Mouse (Mus musculus) MEL (cell line): ENCODE measurements at regions not wholly inside any gene's neighbourhood (a gene's known extent, or its start where the extent isn't known, plus 50 kb on each side); places are given as distances from the start of the nearest gene placed in this dataset.

Experiments used
- DNase-seq: peaks from one replicate; pipeline ENCODE4 v3.0.0; 2011; ENCODE audit warnings: low read depth, low spot score
- H3K27ac ChIP-seq: 2 replicates; pipeline ENCODE4 v1.5.1; 2012; ENCODE audit warnings: low read depth, mild to moderate bottlenecking, control low read depth, low read length, moderate library complexity; ENCODE audit not compliant: control insufficient read depth
- H3K27me3 ChIP-seq, 2 experiments: fragments of 150-350 bp in 1 of 2; sonication (generic) in 1 of 2; 2 replicates each; pipeline ENCODE4 v1.6.1; 2012; ENCODE audit warnings: low read length in 2 of 2, mild to moderate bottlenecking in 2 of 2, improper control_type of control experiment in 1 of 2, moderate library complexity in 1 of 2; ENCODE audit not compliant: insufficient read depth in 2 of 2, control insufficient read depth in 1 of 2
- H3K36me3 ChIP-seq, 2 experiments: 2 replicates each; pipeline ENCODE4 v1.6.1; 2012 to 2014; ENCODE audit warnings: low read length in 2 of 2, improper control_type of control experiment in 1 of 2, inconsistent platforms in 1 of 2, mild to moderate bottlenecking in 1 of 2; ENCODE audit not compliant: insufficient read depth in 2 of 2, control insufficient read depth in 1 of 2
- H3K4me1 ChIP-seq, 2 experiments: fragments of 150-350 bp in 1 of 2; sonication (generic) in 1 of 2; 2 replicates each; pipeline ENCODE4 v1.6.1; 2012; ENCODE audit warnings: low read length in 2 of 2, improper control_type of control experiment in 1 of 2, mild to moderate bottlenecking in 1 of 2; ENCODE audit not compliant: insufficient read depth in 2 of 2, control insufficient read depth in 1 of 2
- H3K4me3 ChIP-seq, 2 experiments: fragments of 150-350 bp in 1 of 2; sonication (generic) in 1 of 2; 2 replicates each; pipeline ENCODE4 v1.5.1; 2012; ENCODE audit warnings: low read depth in 2 of 2, low read length in 2 of 2, mild to moderate bottlenecking in 2 of 2, moderate library complexity in 2 of 2, control low read depth in 1 of 2, improper control_type of control experiment in 1 of 2; ENCODE audit not compliant: control insufficient read depth in 1 of 2, insufficient read depth in 1 of 2
- H3K79me2 ChIP-seq: 2 replicates; pipeline ENCODE4 v1.6.1; 2012; ENCODE audit warnings: mild to moderate bottlenecking, low read length, moderate library complexity; ENCODE audit not compliant: control insufficient read depth, poor library complexity, insufficient read depth
- H3K9ac ChIP-seq: 2 replicates; pipeline ENCODE4 v1.6.1; 2012; ENCODE audit warnings: low read depth, mild to moderate bottlenecking, control low read depth, low read length, moderate library complexity; ENCODE audit not compliant: control insufficient read depth, poor library complexity, severe bottlenecking
- H3K9me3 ChIP-seq: fragments of 150-350 bp; sonication (generic); replicated peaks from 2 replicates; pipeline ENCODE4 v1.6.1; 2012; ENCODE audit warnings: mild to moderate bottlenecking, low read length, improper control_type of control experiment, moderate library complexity; ENCODE audit not compliant: insufficient read depth
- BHLHE40 ChIP-seq: IDR thresholded peaks from 2 replicates; pipeline ENCODE4 v1.6.1; 2012; ENCODE audit warnings: low read depth, mild to moderate bottlenecking, inconsistent platforms, low read length, improper control_type of control experiment, borderline replicate concordance
- CHD1 ChIP-seq: IDR thresholded peaks from 2 replicates; pipeline ENCODE4 v1.6.1; 2012; ENCODE audit warnings: low read depth, mild to moderate bottlenecking, inconsistent platforms, low read length, improper control_type of control experiment
- CHD2 ChIP-seq: IDR thresholded peaks from 2 replicates; pipeline ENCODE4 v1.6.1; 2011; ENCODE audit warnings: low read length, improper control_type of control experiment
- CTCF ChIP-seq, 3 experiments: IDR thresholded peaks in 2 of 3; conservative IDR thresholded peaks in 1 of 3; 2 replicates each; pipeline ENCODE4 v1.5.1; 2011 to 2012; ENCODE audit warnings: low read length in 3 of 3, low read depth in 2 of 3, mild to moderate bottlenecking in 2 of 3, improper control_type of control experiment in 1 of 3, inconsistent platforms in 1 of 3, mixed read lengths in 1 of 3, moderate library complexity in 1 of 3; ENCODE audit not compliant: control insufficient read depth in 1 of 3, insufficient read depth in 1 of 3, poor library complexity in 1 of 3, severe bottlenecking in 1 of 3
- E2F4 ChIP-seq: IDR thresholded peaks from 2 replicates; pipeline ENCODE4 v1.6.1; 2011; ENCODE audit warnings: low read depth, low read length, improper control_type of control experiment, borderline replicate concordance
- EP300 ChIP-seq, 2 experiments: IDR thresholded peaks; 2 replicates each; pipeline ENCODE4 v1.6.1; 2011; ENCODE audit warnings: improper control_type of control experiment in 2 of 2, low read length in 2 of 2, low read depth in 1 of 2, mild to moderate bottlenecking in 1 of 2
- ETS1 ChIP-seq: IDR thresholded peaks from 2 replicates; pipeline ENCODE4 v1.6.1; 2012; ENCODE audit warnings: low read depth, mild to moderate bottlenecking, inconsistent platforms, low read length, improper control_type of control experiment, moderate library complexity
- GATA1 ChIP-seq: IDR thresholded peaks from 2 replicates; pipeline ENCODE4 v1.6.1; 2011; ENCODE audit warnings: low read depth, low read length, improper control_type of control experiment
- HCFC1 ChIP-seq: IDR thresholded peaks from 2 replicates; pipeline ENCODE4 v1.6.1; 2012; ENCODE audit warnings: low read depth, mild to moderate bottlenecking, inconsistent platforms, low read length, improper control_type of control experiment, moderate library complexity
- KAT2A ChIP-seq: conservative IDR thresholded peaks from 2 replicates; pipeline ENCODE4 v1.6.1; 2012; ENCODE audit warnings: low read depth, low read length, improper control_type of control experiment, inconsistent platforms
- MAFK ChIP-seq: IDR thresholded peaks from 2 replicates; pipeline ENCODE4 v1.6.1; 2011; ENCODE audit warnings: low read depth, mild to moderate bottlenecking, low read length, improper control_type of control experiment, borderline replicate concordance
- MAX ChIP-seq: IDR thresholded peaks from 2 replicates; pipeline ENCODE4 v1.6.1; 2011; ENCODE audit warnings: low read length, improper control_type of control experiment
- MAZ ChIP-seq: IDR thresholded peaks from 2 replicates; pipeline ENCODE4 v1.6.1; 2012; ENCODE audit warnings: low read depth, mild to moderate bottlenecking, inconsistent platforms, low read length, improper control_type of control experiment
- MEF2A ChIP-seq: IDR thresholded peaks from 2 replicates; pipeline ENCODE4 v1.6.1; 2014; ENCODE audit warnings: low read depth, mild to moderate bottlenecking, inconsistent platforms, low read length, improper control_type of control experiment; ENCODE audit not compliant: poor library complexity, insufficient replicate concordance, severe bottlenecking; ENCODE audit errors: extremely low read depth
- MXI1 ChIP-seq: IDR thresholded peaks from 2 replicates; pipeline ENCODE4 v1.6.1; 2011; ENCODE audit warnings: mild to moderate bottlenecking, low read depth, low read length, improper control_type of control experiment
- MYB ChIP-seq: IDR thresholded peaks from 2 replicates; pipeline ENCODE4 v1.6.1; 2011; ENCODE audit warnings: mild to moderate bottlenecking, low read depth, low read length, improper control_type of control experiment
- MYC ChIP-seq: IDR thresholded peaks from 2 replicates; pipeline ENCODE4 v1.6.1; 2011; ENCODE audit warnings: low read depth, mild to moderate bottlenecking, low read length, improper control_type of control experiment, moderate library complexity
- POLR2A ChIP-seq, 2 experiments: IDR thresholded peaks; 2 replicates each; pipeline ENCODE4 v1.6.1; 2011 to 2012; ENCODE audit warnings: low read length in 2 of 2, mild to moderate bottlenecking in 2 of 2, control low read depth in 1 of 2, improper control_type of control experiment in 1 of 2, low read depth in 1 of 2, moderate library complexity in 1 of 2; ENCODE audit not compliant: control insufficient read depth in 1 of 2, insufficient read depth in 1 of 2, poor library complexity in 1 of 2
- SMC3 ChIP-seq: IDR thresholded peaks from 2 replicates; pipeline ENCODE4 v1.6.1; 2011; ENCODE audit warnings: low read depth, low read length, improper control_type of control experiment
- TAL1 ChIP-seq: IDR thresholded peaks from 2 replicates; pipeline ENCODE4 v1.6.1; 2012; ENCODE audit warnings: mild to moderate bottlenecking, inconsistent platforms, low read length, moderate library complexity, mixed read lengths
- TBP ChIP-seq: IDR thresholded peaks from 2 replicates; pipeline ENCODE4 v1.8.0; 2011; ENCODE audit warnings: low read depth, low read length, improper control_type of control experiment
- TCF12 ChIP-seq: IDR thresholded peaks from 2 replicates; pipeline ENCODE4 v1.6.1; 2014; ENCODE audit warnings: low read depth, mild to moderate bottlenecking, inconsistent platforms, low read length, improper control_type of control experiment, moderate library complexity
- UBTF ChIP-seq: IDR thresholded peaks from 2 replicates; pipeline ENCODE4 v1.6.1; 2012; ENCODE audit warnings: low read depth, mild to moderate bottlenecking, inconsistent platforms, low read length, improper control_type of control experiment, moderate library complexity, borderline replicate concordance; ENCODE audit not compliant: insufficient read depth
- USF1 ChIP-seq: IDR thresholded peaks from 2 replicates; pipeline ENCODE4 v1.6.1; 2014; ENCODE audit warnings: low read depth, mild to moderate bottlenecking, inconsistent platforms, low read length, improper control_type of control experiment, moderate library complexity
- USF2 ChIP-seq, 2 experiments: IDR thresholded peaks; 2 replicates each; pipeline ENCODE4 v1.6.1; 2011 to 2012; ENCODE audit warnings: improper control_type of control experiment in 2 of 2, low read length in 2 of 2, borderline replicate concordance in 1 of 2, inconsistent platforms in 1 of 2, low read depth in 1 of 2, mild to moderate bottlenecking in 1 of 2; ENCODE audit not compliant: insufficient read depth in 1 of 2
- ZC3H11A ChIP-seq: IDR thresholded peaks from 2 replicates; pipeline ENCODE4 v1.6.1; 2012; ENCODE audit warnings: low read depth, mild to moderate bottlenecking, inconsistent platforms, low read length, improper control_type of control experiment
- ZKSCAN1 ChIP-seq: IDR thresholded peaks from 2 replicates; pipeline ENCODE4 v1.6.1; 2012; ENCODE audit warnings: low read depth, mild to moderate bottlenecking, inconsistent platforms, low read length, improper control_type of control experiment, moderate library complexity
- ZMIZ1 ChIP-seq: IDR thresholded peaks from 2 replicates; pipeline ENCODE4 v1.6.1; 2012; ENCODE audit warnings: low read depth, mild to moderate bottlenecking, inconsistent platforms, low read length, improper control_type of control experiment, moderate library complexity
- ZNF384 ChIP-seq: IDR thresholded peaks from 2 replicates; pipeline ENCODE4 v1.6.1; 2012; ENCODE audit warnings: low read depth, mild to moderate bottlenecking, inconsistent platforms, low read length, improper control_type of control experiment

DNA sequence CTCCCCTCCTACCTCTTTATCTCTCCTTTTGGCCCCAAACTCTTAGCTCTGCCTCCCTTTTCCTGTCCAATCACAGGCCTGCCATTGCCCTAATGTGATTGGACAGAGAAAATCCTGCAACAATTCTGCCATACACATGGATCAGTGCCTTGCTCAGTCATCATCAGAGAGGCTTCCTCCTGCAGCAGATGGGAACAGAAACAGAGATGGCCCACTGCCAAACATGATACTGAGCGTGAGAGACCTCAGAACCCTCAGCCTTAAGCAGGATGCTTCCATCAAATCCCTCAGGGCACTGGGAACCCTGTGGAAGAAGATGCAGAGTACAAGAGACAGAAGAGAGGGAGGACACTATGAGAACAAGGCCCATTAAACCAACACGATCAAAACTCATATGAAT lies 62.8 kb upstream of the Cacna2d3 start:
- no peak overlapping the region for H3K27ac ChIP-seq
- H3K27me3 ChIP-seq = no peaks in the 10 kb centered on the region
- H3K9ac ChIP-seq = no peak overlapping the region
- no peaks in the 10 kb centered on the region for H3K4me1 ChIP-seq
- no peak for DNase-seq
- no peak for TF ChIP-seq POLR2A (IDR thresholded peaks at IDR 0.05; ENCODE audit: control insufficient read depth in 1 of 2, insufficient read depth in 1 of 2, low read depth in 1 of 2, low read length in 2 of 2, poor library complexity in 1 of 2)
- no peak for TF ChIP-seq SMC3
- TF ChIP-seq ZC3H11A = no peak
- no peak for TF ChIP-seq USF2 (IDR thresholded peaks at IDR 0.05; ENCODE audit: borderline replicate concordance in 1 of 2, insufficient read depth in 1 of 2, low read depth in 1 of 2, low read length in 2 of 2)
- TF ChIP-seq KAT2A = no peak
- TF ChIP-seq E2F4 = no peak
- no peak for TF ChIP-seq CTCF (IDR thresholded peaks at IDR 0.05 in 2 of 3, conservative IDR thresholded peaks at IDR 0.05 in 1 of 3; ENCODE audit: control insufficient read depth in 1 of 3, insufficient read depth in 1 of 3, low read depth in 2 of 3, low read length in 3 of 3, poor library complexity in 1 of 3, severe bottlenecking in 1 of 3)
- TF ChIP-seq CHD1 = no peak
- no peak for TF ChIP-seq CHD2
- no peak for TF ChIP-seq TBP
- no peak for TF ChIP-seq MAZ
- H3K79me2 ChIP-seq = no peaks in the 10 kb centered on the region
- no peak overlapping the region for H3K4me3 ChIP-seq
- H3K36me3 ChIP-seq = no peaks in the 10 kb centered on the region
- no peaks in the 10 kb centered on the region for H3K9me3 ChIP-seq

DNA sequence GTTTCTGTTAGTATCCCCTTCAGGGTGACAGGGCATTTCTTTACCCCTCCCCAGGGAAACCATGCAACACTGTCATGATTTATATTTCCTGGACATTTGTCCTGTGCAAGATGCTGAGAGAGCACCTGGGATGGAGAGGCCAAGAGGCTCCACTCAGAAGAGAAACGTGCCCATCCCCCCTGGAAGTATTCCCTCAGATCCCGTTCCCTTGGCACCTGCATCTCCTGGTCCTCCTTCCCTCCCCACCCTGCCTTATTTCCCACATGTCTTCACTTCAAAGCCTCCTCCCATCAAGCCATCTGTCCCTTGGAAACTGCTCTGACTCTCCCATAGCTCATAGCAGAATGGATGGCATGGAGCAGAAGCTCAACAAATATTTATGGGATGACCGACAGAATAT lies 64.8 kb upstream of the Cacna2d3 start:
- no peak overlapping the region for H3K27ac ChIP-seq

DNA sequence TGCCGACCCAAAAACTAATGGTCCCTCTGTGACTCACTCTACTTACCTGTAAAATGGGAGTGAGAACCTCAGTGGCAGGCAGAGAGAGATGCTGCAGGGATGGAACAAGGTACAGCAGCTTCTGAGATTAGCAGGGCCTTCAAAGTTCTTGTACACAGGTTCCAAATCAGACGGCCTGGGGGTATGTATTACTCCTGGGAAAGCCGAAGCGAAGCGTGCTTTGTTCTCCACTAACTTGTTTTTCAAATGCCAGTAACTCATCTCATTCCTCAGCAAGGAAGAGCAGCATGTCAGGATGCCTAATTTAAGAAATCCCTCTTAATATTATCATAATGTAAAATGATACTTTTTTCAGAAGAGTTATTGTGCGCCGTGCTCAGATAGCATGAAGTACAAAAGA lies 66.1 kb upstream of the Cacna2d3 start:
- no peaks in the 10 kb centered on the region for H3K27me3 ChIP-seq
- no peak overlapping the region for H3K9ac ChIP-seq
- H3K79me2 ChIP-seq = no peaks in the 10 kb centered on the region
- H3K27ac ChIP-seq = no peak overlapping the region
- H3K4me3 ChIP-seq = no peak overlapping the region
- no peak for DNase-seq
- H3K4me1 ChIP-seq = no peaks in the 10 kb centered on the region
- H3K36me3 ChIP-seq = no peaks in the 10 kb centered on the region
- no peaks in the 10 kb centered on the region for H3K9me3 ChIP-seq
- no peak for TF ChIP-seq MEF2A
- no peak for TF ChIP-seq ZC3H11A
- no peak for TF ChIP-seq MYB
- TF ChIP-seq USF2 (IDR thresholded peaks at IDR 0.05; ENCODE audit: borderline replicate concordance in 1 of 2, insufficient read depth in 1 of 2, low read depth in 1 of 2, low read length in 2 of 2) = no peak
- TF ChIP-seq MAFK = no peak
- no peak for TF ChIP-seq EP300 (IDR thresholded peaks at IDR 0.05; ENCODE audit: low read depth in 1 of 2, low read length in 2 of 2)
- TF ChIP-seq MXI1 = no peak
- no peak for TF ChIP-seq E2F4
- no peak for TF ChIP-seq TAL1
- no peak for TF ChIP-seq SMC3
- TF ChIP-seq ZMIZ1 = no peak
- TF ChIP-seq MYC = no peak
- no peak for TF ChIP-seq MAX
- TF ChIP-seq ZKSCAN1 = no peak

More for the DNA sequence above, 64.8 kb upstream of the Cacna2d3 start:
- H3K9ac ChIP-seq = no peak overlapping the region
- H3K36me3 ChIP-seq = no peaks in the 10 kb centered on the region
- no peaks in the 10 kb centered on the region for H3K9me3 ChIP-seq
- no peak overlapping the region for H3K4me3 ChIP-seq
- TF ChIP-seq BHLHE40 (no peak), ZKSCAN1 (no peak), ZNF384 (no peak), USF1 (no peak), TCF12 (no peak), GATA1 (no peak), UBTF (no peak), CTCF (IDR thresholded peaks at IDR 0.05 in 2 of 3, conservative IDR thresholded peaks at IDR 0.05 in 1 of 3; ENCODE audit: control insufficient read depth in 1 of 3, insufficient read depth in 1 of 3, low read depth in 2 of 3, low read length in 3 of 3, poor library complexity in 1 of 3, severe bottlenecking in 1 of 3) (no peak), MYB (no peak), ZMIZ1 (no peak), HCFC1 (no peak), MAFK (no peak), MAZ (no peak), ETS1 (no peak)
- TF ChIP-seq, all 39 proteins: peak for 0
- H3K4me1 ChIP-seq = no peaks in the 10 kb centered on the region
- H3K79me2 ChIP-seq = no peaks in the 10 kb centered on the region
- no peak for DNase-seq
- H3K27me3 ChIP-seq = no peaks in the 10 kb centered on the region
